Mouse (Mus musculus) adrenal gland, adult (tissue): Measurements from ENCODE around the gene Tradd.
"Not testable (repeated sequence)": the region's sequence is repeated elsewhere in the genome, so short reads cannot be mapped to it uniquely, and the experiment has no call there.

Source experiments
- DNase-seq, 2 experiments: peaks; one replicate each; pipeline ENCODE4 v3.0.0; 2022 to 2023; ENCODE audit warnings: low spot score in 1 of 2; ENCODE audit not compliant: inconsistent age in 2 of 2

Tradd gene

GRCm38 (mm10) chr8:105252680-105253537 is 11.5 kb downstream of the Tradd start:
- no peak for DNase-seq

- DNase-seq, result no peak
Observed at GRCm38 (mm10) chr8:105251954-105252353, 12.5 kb downstream of the Tradd start.

- DNase-seq, result no peak
Observed at GRCm38 (mm10) chr8:105241016-105241415, 23.4 kb downstream of the Tradd start.

- DNase-seq, result no peak
Observed at GRCm38 (mm10) chr8:105237442-105238142, 26.8 kb downstream of the Tradd start.

- DNase-seq, result no peak
Observed at GRCm38 (mm10) chr8:105235206-105235605, 29.2 kb downstream of the Tradd start.

GRCm38 (mm10) chr8:105233126-105233935 is 31.1 kb downstream of the Tradd start:
- DNase-seq, result no peak

- not testable (repeated sequence) for DNase-seq
Observed at GRCm38 (mm10) chr8:105232321-105232693, 32.1 kb downstream of the Tradd start.

GRCm38 (mm10) chr8:105231503-105232320 is 32.7 kb downstream of the Tradd start:
- DNase-seq, result peak in 1 of 2 experiments; percentile 34

GRCm38 (mm10) chr8:105225917-105226316 is 38.5 kb downstream of the Tradd start:
- peak in 1 of 2 experiments; percentile 64 for DNase-seq

- DNase-seq, result no peak
Observed at GRCm38 (mm10) chr8:105225272-105225593, 39.2 kb downstream of the Tradd start.

- peak; percentile 95 to 99 for DNase-seq
Observed at GRCm38 (mm10) chr8:105224413-105225271, 39.8 kb downstream of the Tradd start, which contains the start of gene D230025D16Rik. Gene D230025D16Rik (plus strand): TSS chr8:105225145.

- DNase-seq, result peak; percentile 30 to 52
Observed at GRCm38 (mm10) chr8:105223850-105224249, 40.6 kb downstream of the Tradd start.

- DNase-seq, result peak; percentile 18 to 76
Observed at GRCm38 (mm10) chr8:105217926-105218522, 46.4 kb downstream of the Tradd start.

GRCm38 (mm10) chr8:105214104-105214503 is 50.3 kb downstream of the Tradd start:
- DNase-seq, result no peak

- DNase-seq, result no peak
Observed at GRCm38 (mm10) chr8:105209153-105210110, 55.0 kb downstream of the Tradd start.
